Mouse (Mus musculus) C2C12 (cell line): ENCODE data around the gene Lypd3.

ENCODE experiments used
- CEBPB ChIP-seq: IDR thresholded peaks from one replicate; pipeline ENCODE4 v1.6.1; 2011; ENCODE audit warnings: low read depth, mild to moderate bottlenecking, control low read depth, moderate library complexity
- CTCF ChIP-seq: IDR thresholded peaks from one replicate; pipeline ENCODE4 v1.5.1; 2011; ENCODE audit not compliant: control insufficient read depth, insufficient read depth, insufficient read length
- FOSL1 ChIP-seq: IDR thresholded peaks from one replicate; pipeline ENCODE4 v1.8.0; 2011; ENCODE audit warnings: mild to moderate bottlenecking, low read length; ENCODE audit not compliant: poor library complexity, insufficient read depth, severe bottlenecking
- MAX ChIP-seq: IDR thresholded peaks from one replicate; pipeline ENCODE4 v1.6.1; 2011; ENCODE audit warnings: mild to moderate bottlenecking, control low read depth
- MYOD1 ChIP-seq: IDR thresholded peaks from one replicate; pipeline ENCODE4 v1.6.1; 2011; ENCODE audit warnings: low read depth; ENCODE audit not compliant: control insufficient read depth, insufficient read length
- MYOG ChIP-seq: IDR thresholded peaks from one replicate; pipeline ENCODE4 v1.6.1; 2011; ENCODE audit not compliant: control insufficient read depth, insufficient read length; ENCODE audit errors: extremely low read depth
- USF1 ChIP-seq: IDR thresholded peaks from one replicate; pipeline ENCODE4 v1.6.1; 2011; ENCODE audit warnings: low read depth, mild to moderate bottlenecking, control low read depth, moderate library complexity

GRCm38 (mm10) chr7:24587330-24588105 is 48.8 kb upstream of the Lypd3 start, which contains the start of the genes Ethe1 and Zfp575:
- TF ChIP-seq CTCF (no peak), CEBPB (no peak), USF1 (no peak), MYOD1 (no peak), MAX (no peak), MYOG (no peak), FOSL1 (no peak)
